Mouse (Mus musculus) forebrain, embryonic 14.5 days (tissue): ENCODE data around the gene Fam162a. TPM values are rescaled to one million over a fixed set of nuclear protein-coding genes. Genes with fewer than 3 reads are reported as not detected.
"Not testable (repeated sequence)": the region's sequence is repeated elsewhere in the genome, so short reads cannot be mapped to it uniquely, and the experiment has no call there.

Experiments used
- ATAC-seq: fragments of 200-750 bp; cut with Nextera tagmentation; 2 replicates; pipeline ENCODE4 v1.8.0; 2017; ENCODE audit warnings: mild to moderate bottlenecking, moderate library complexity
- DNase-seq: peaks from one replicate; pipeline ENCODE4 v3.0.0-alpha.2; 2015; ENCODE audit warnings: low spot score
- H3K27ac ChIP-seq: fragments of 300-500 bp; sonication (generic); 2 replicates; pipeline ENCODE4 v1.5.1; 2014; ENCODE audit warnings: low read depth, mild to moderate bottlenecking, control low read depth, low read length, moderate library complexity
- H3K27me3 ChIP-seq: fragments of 300-500 bp; sonication (generic); replicated peaks from 2 replicates; pipeline ENCODE4 v1.6.1; 2014; ENCODE audit warnings: low read length, control low read depth, mixed read lengths; ENCODE audit not compliant: control insufficient read depth, insufficient read depth
- H3K36me3 ChIP-seq: fragments of 300-500 bp; sonication (generic); 2 replicates; pipeline ENCODE4 v1.6.1; 2014; ENCODE audit warnings: low read length, control low read depth; ENCODE audit not compliant: control insufficient read depth, insufficient read depth
- H3K4me1 ChIP-seq: fragments of 300-500 bp; sonication (generic); 2 replicates; pipeline ENCODE4 v1.6.1; 2014; ENCODE audit warnings: antibody characterized with exemption, low read length, control low read depth; ENCODE audit not compliant: control insufficient read depth, insufficient read depth
- H3K4me2 ChIP-seq: fragments of 300-500 bp; sonication (generic); 2 replicates; pipeline ENCODE4 v1.6.1; 2014; ENCODE audit warnings: mild to moderate bottlenecking, control low read depth, low read length
- H3K4me3 ChIP-seq: fragments of 300-500 bp; sonication (generic); 2 replicates; pipeline ENCODE4 v1.5.1; 2014; ENCODE audit warnings: low read depth, low read length, control low read depth
- H3K9ac ChIP-seq: fragments of 300-500 bp; sonication (generic); 2 replicates; pipeline ENCODE4 v1.6.1; 2014; ENCODE audit warnings: mild to moderate bottlenecking, low read length, control low read depth, moderate library complexity
- H3K9me3 ChIP-seq: fragments of 300-500 bp; sonication (generic); replicated peaks from 2 replicates; pipeline ENCODE4 v1.6.1; 2016; ENCODE audit warnings: low read length, control low read depth, mixed read lengths; ENCODE audit not compliant: control insufficient read depth
- WGBS: fragments of 180-500 bp; shearing (Covaris S2); extraction: QIAGEN DNeasy Blood & Tissue Kit; methylation state at CpG from one replicate; pipeline ENCODE4 v1.1.7; 2014; 5-methylcytosine and 5-hydroxymethylcytosine counted together
- polyA plus RNA-seq: library from polyadenylated mRNA; unstranded; fragments of >200 nt; fragmentation: Nextera tagmentation; extraction: Ambion mirVana; gene quantifications from 2 replicates; pipeline ENCODE4 v1.2.1, GENCODE M21; 2014

Gene Fam162a
- polyA plus RNA-seq, 1 experiment from 2014 or later, result 211 TPM

GRCm38 (mm10) chr16:35998852-35999251 lies 72.5 kb downstream of the Fam162a start:
- not testable (repeated sequence) for ATAC-seq
- WGBS, result 95% methylated on average over 4 of the region's 4 CpGs

More at GRCm38 (mm10) chr16:35998852-35999251, 72.5 kb downstream of the Fam162a start:
- H3K27me3 ChIP-seq, H3K4me3 ChIP-seq, H3K4me2 ChIP-seq, H3K27ac ChIP-seq, DNase-seq, H3K9ac ChIP-seq, H3K4me1 ChIP-seq, H3K36me3 ChIP-seq, H3K9me3 ChIP-seq: not testable (repeated sequence)

Other genes starting within 250 kb of the Fam162a start
- 0.16 and 0.25 TPM in 2 replicates for gene Parp14, start 200.1 kb downstream of the Fam162a start, polyA plus RNA-seq
- gene Parp9, start 133.1 kb downstream of the Fam162a start, polyA plus RNA-seq, result 2.5 and 3.1 TPM in 2 replicates
- gene Dtx3l, start 132.4 kb downstream of the Fam162a start, polyA plus RNA-seq, result 1.9 and 2.3 TPM in 2 replicates
- gene Kpna1, start 92.8 kb downstream of the Fam162a start, polyA plus RNA-seq, result 85.2 and 90.2 TPM in 2 replicates
- gene Wdr5b, start 30.4 kb downstream of the Fam162a start, polyA plus RNA-seq, result 17.6 and 17.7 TPM in 2 replicates
- 39.0 and 39.2 TPM in 2 replicates for gene Ccdc58, start 91 bp upstream of the Fam162a start, polyA plus RNA-seq
- not detected in 2 replicates for gene Csta1, start 59.6 kb upstream of the Fam162a start, polyA plus RNA-seq
- not detected in 2 replicates for gene Stfa2l1, start 85.2 kb upstream of the Fam162a start, polyA plus RNA-seq
- not detected in 2 replicates for gene Gm5483, start 112.6 kb upstream of the Fam162a start, polyA plus RNA-seq
- gene Gm5416, start 138.8 kb upstream of the Fam162a start, polyA plus RNA-seq, result not detected in 2 replicates
- not detected in 2 replicates for gene 2010005H15Rik, start 149.9 kb upstream of the Fam162a start, polyA plus RNA-seq
- 0.61 and 1.0 TPM in 2 replicates for gene Stfa1, start 205.4 kb upstream of the Fam162a start, polyA plus RNA-seq